ENCODE assay signal across 24 mouse cellular contexts in genomic region chr8:95799117-95799516, GRCm38 (mm10).
"Had no signal": no experiment of that assay in that cellular context is flagged by ENCODE, and none has a peak within 500 bp of the region (broad histone marks: within the 10 kb centered on the region; RNA-seq: fewer than 3 reads in every experiment).

No protein-coding gene starts in this region.

- H3K9me3 ChIP-seq: heart, embryonic 12.5 days; hindbrain, embryonic 13.5 days; hindbrain, embryonic 15.5 days; kidney, embryonic 15.5 days; limb, embryonic 10.5 days; limb, embryonic 12.5 days; liver, embryonic 12.5 days had no signal

- H3K27ac ChIP-seq: hindbrain, embryonic 13.5 days; hindbrain, embryonic 15.5 days; hindbrain, postnatal 0 days; kidney, embryonic 15.5 days; kidney, postnatal 0 days; layer of hippocampus, adult 2 months; left cerebral cortex, adult 2 months; limb, embryonic 10.5 days; limb, embryonic 12.5 days; liver, embryonic 12.5 days had no signal

- H3K27me3 ChIP-seq: heart, embryonic 12.5 days; hindbrain, embryonic 13.5 days; hindbrain, embryonic 15.5 days; kidney, embryonic 15.5 days; limb, embryonic 12.5 days; liver, embryonic 12.5 days had no signal

- H3K4me1 ChIP-seq: limb, embryonic 10.5 days; limb, embryonic 12.5 days had no signal

- ATAC-seq: forebrain, embryonic 16.5 days; hindbrain, postnatal 0 days; intestine, embryonic 16.5 days; liver, embryonic 12.5 days had no signal

- DNase-seq: gastrocnemius, postnatal 14 days; gastrocnemius, postnatal 36 days; heart, adult 18-20 months; heart, postnatal 14 days; heart, postnatal 36 days; kidney, adult 11 months; kidney, adult 2 months; kidney, adult 9 months; kidney, postnatal 14 days; kidney, postnatal 4 days; liver had no signal

- H3K4me3 ChIP-seq: heart, embryonic 12.5 days; hindbrain, embryonic 13.5 days; hindbrain, embryonic 15.5 days; kidney, embryonic 15.5 days; layer of hippocampus, adult 2 months; left cerebral cortex, adult 2 months; limb, embryonic 10.5 days; limb, embryonic 12.5 days; liver, embryonic 12.5 days had no signal

- H3K9ac ChIP-seq: heart, embryonic 12.5 days; hindbrain, embryonic 13.5 days; hindbrain, embryonic 15.5 days; kidney, embryonic 15.5 days; limb, embryonic 12.5 days; liver, embryonic 12.5 days had no signal

- H3K4me2 ChIP-seq: heart, embryonic 12.5 days; hindbrain, embryonic 13.5 days; hindbrain, embryonic 15.5 days; kidney, embryonic 15.5 days; limb, embryonic 12.5 days; liver, embryonic 12.5 days had no signal
